Mouse (Mus musculus) adrenal gland (tissue): ENCODE data around the gene Frem2.

Experiments
- intact Hi-C: fragments of 180-260 bp; cut with DNase I; formaldehyde crosslinking; loops from one replicate; pipeline ENCODE4 v1.15.1; 2025
- long read RNA-seq, 2 experiments: library from polyadenylated mRNA; unstranded; transcript quantifications; one replicate each; pipeline ENCODE4 v2.0.0; 2020; ENCODE audit warnings: borderline replicate concordance in 1 of 2; ENCODE audit not compliant: insufficient replicate concordance in 1 of 2

Frem2 gene
- long read RNA-seq, experiment 1 = 0 reads
- long read RNA-seq, experiment 2 = 0 reads

DNA sequence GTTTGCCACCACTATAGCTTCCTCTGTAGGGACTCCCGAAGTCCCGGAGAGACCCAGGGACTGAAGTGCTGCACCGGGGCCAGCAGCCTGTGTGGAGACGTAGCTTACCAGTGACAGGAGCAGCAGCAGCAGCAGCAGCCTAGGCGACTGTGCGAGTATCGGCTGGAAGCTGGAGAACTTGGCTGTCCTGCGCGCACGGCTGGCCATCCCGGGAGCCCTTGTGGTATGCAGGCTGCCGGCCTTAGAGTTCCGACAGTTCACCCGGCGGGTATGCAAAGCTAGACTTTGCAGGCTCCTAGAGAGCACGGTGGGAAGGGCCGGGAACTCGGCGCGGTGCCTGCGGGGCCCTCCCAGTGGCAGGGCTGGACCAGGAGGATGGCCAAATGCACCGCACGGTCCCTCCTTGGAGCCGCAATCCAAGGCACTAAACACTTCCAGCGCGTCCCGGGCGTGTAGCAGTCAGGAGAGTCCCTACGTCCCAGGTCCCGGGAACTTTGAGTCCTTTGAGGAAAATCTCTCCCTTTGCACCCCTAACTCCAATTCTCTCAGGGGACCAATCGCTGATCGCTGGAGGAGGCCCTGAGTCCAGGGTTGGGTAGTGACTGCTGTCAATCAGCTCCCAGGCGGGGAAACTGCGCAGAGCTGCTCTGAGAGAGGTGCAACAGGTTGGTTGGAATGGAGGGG, at the start of gene Frem2:
Gene Frem2 (minus strand): TSS at position 478 of the 684 bp plus-strand sequence.
- intact Hi-C loops = loop anchor here (2.0 kb wide), 1 partner anchor 66 kb away; no protein-coding TSS in a partner anchor

DNA sequence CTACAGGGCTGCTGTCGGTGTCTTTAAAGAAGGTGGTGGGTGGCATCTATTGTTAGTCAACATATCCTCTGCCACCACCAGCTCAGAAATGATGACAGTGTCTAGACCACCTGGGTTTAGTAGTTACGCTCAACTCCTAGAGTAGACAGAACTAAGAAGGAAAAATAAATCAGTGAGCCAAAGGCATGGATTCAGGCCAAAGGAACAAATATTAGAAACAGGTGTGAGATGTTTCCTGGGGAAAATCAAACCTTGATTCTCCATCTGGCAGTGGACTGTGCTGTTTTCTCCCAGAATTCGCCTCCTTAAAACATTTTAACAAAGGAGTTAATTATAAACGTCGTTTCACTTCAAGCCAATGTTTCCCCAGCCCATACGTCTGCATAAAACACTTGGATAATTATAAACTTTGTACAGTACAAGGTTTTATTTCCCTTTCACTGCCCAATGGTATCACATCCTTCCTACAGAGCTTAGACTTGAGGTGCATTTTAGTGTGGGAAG, 48.9 kb upstream of the Frem2 start:
- intact Hi-C loops = no loop called here

DNA sequence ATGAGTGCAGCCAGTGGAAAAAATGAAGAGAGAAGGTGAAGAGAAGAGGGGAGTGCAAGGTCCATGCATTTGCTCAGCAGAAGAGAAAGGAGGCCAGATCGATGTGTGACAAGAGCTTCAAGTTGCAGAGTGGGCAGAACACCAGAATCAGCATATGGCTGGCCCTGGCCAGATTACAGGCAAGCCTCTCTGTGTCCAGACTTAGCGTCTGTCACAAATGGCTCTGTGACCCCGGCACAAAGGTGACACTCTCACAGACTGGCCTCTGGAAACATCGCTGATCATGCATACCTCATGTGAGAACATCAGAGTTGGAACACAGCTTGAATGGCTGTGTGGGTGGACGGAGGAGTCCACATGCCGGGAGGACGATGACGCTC, 46.0 kb upstream of the Frem2 start:
- intact Hi-C loops = no loop called here

DNA sequence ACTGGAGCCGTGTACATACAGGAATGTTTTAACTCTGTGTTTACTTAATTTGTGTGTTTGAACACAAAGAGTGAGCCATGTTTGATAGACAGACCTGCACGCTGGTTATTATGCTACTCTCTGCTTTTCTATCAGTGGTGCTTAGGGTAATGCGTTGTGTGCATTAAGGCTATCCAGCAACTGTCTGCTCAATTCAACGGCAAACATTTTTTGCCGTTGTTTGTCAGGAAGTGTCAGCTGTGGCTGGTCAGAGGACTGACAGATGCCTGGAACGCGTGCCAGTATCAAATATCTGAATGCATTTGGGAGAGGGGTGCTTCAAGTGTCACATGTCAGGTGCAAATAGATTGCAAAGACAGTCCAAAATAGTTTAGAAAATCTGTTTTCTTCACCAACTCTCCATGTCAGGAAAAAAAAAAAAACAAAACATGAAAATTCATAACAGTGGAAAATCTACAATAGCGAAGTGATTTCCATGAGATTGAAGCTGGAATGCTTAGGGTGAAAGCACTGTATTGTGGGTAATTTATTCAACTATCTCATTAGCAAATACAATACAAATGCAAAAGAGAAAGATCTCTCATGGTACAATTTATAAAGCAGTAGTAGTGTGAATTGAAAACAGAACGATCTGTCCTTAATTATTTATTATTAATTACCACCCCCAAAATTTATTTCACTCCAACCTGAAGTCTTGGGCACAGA, 45.4 kb upstream of the Frem2 start:
- intact Hi-C loops = no loop called here

DNA sequence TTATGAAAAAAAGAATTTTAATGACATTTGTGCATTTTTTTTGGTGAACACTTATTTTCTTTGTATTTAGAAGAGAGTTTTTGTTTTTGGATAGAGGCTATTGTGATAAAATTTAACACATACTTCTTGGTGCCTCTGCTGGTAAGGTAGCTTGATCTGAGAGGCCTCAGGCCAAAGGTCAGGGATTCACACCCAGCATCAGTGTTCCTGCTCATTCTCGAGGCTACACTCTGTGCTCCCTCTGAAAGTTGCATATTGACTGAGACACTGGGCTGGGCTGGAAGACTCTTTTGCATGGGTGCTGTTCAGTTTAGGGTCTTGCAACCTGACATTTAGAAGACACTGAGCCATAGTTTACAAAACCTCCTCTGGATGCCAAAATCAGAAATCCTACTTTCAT, 44.8 kb upstream of the Frem2 start:
- intact Hi-C loops = no loop called here

DNA sequence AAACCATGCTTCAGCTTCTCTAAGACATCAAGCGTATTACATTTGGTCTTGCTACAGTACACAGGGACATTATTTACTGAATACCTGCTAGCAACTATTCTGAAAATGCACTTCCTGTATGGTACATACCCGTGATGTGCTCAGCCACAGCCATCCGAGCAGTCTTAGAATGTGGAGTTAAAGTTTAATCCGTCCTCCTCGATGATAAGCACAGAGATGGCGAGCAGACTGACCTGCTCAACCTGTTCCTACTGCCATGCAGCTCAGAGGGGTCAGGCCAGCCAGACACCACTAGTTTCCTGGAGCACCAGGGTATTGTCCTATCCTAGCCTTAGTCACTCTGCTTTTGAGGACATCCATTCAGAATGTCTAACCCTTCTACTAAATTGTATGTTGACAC, 30.6 kb upstream of the Frem2 start:
- intact Hi-C loops = no loop called here

DNA sequence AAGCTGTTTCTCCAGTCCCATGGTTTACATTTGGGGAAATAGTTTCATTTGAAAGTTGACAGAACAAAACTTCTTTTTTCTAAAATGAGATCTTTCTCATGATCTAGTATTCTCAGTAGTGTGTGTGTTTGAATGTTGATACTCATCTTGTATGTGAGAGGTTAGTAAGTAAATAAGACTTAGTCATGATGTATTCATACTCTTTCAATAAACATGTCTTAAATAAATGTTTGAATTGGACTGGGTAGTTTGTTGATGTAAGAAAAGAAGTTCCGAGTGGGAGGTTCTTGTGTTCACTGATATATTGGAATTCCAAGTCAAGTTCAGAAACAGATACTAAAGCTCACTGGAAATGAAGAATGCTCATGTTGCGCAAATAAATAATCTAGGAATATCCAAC, 25.1 kb upstream of the Frem2 start:
- intact Hi-C loops = no loop called here

DNA sequence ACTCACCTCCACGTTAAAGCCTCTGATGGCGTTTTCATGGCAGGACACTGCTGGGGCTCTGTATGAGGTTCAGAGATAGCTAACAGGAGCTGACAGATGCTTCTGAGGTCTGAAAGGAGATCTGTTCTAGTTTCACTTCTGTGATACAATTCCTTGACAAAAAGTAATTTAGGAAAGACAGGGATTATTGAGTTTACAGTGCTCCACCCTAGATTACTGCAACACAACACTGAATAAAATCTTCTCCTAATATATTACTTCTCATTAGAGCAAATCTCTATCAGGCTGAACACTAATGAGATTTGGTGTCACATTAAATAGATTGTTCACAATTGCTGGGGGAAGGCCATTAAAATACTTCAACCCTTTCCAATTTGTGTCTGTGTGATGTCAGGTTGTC, 23.7 kb upstream of the Frem2 start:
- intact Hi-C loops = no loop called here

DNA sequence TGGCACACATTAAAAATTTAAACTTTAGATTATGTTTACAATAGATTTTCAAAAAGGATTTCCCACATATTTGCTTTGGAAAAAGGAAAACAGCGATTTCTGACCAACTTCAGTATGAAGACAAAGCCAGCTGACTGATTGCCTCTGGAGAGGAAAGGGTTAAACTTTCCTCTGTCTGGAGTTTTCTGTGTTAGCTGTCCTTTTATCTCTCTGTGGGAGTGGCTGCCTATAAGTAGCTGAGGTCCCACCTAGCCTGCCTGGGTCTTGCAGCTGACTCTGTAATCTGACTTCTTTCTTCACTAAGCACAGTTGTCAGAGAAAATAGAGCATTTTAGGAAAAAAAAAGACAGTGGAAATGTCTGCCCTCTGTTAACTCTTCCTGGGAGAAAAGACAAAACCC, 17.1 kb upstream of the Frem2 start:
- intact Hi-C loops = no loop called here

DNA sequence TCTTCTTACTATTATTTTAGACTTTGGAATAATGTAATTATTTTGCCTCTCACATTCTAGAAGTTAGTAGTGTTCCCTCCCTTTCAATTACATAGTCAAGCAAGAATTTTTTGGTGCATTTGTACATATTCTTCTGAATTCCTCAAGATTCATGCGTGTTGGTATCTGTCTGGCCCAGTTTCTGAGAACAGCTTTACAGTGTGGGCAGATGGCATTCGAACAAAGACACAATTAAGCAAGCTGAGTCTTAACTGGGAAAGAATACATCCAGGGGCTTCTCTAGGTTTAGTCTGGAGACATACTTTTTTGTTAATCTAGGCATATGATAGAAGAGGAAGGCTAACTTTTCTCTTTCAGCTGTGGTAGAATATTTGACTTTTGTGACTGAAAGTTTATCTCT, 12.6 kb upstream of the Frem2 start:
- intact Hi-C loops = no loop called here

DNA sequence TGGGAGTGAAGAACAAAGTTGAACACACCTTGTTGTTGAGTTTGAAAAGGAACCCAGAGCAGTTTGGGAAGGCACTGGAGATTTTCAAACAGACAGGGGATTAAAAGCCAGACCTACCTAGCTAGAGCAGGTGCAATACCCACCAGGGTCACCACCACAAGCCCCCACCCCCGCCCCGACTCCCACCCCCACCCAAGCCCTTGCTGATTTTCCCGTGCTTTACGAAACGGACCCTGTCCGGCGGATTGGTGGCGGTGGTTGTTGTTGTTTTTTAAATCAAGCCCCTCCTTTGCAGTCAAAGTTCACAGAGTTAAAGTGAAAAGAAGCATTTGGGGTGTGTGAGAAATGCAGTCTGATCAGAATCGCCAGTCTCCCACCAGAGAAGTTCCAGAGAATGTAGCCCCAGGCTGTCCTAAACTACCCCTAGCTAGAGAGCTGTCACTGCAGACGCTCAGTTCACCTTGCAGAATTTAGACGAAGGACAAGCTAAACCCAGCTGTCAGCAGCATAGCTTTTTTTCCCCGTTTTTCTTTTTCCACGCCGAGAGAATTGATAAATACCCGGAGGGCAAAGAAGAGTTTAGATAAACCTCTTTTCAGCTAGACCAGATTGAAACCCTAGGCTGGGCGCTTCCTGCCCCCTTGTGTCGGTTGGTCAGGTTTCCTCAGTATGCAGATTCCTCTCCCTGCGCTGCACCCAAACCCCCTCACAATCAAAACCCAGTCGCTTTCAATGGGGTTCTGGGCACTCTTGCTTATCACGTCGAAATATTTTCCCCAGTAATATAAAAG, 784 bp upstream of the Frem2 start:
- intact Hi-C loops = loop anchor here (2.0 kb wide), 1 partner anchor 67 kb away; no protein-coding TSS in a partner anchor

DNA sequence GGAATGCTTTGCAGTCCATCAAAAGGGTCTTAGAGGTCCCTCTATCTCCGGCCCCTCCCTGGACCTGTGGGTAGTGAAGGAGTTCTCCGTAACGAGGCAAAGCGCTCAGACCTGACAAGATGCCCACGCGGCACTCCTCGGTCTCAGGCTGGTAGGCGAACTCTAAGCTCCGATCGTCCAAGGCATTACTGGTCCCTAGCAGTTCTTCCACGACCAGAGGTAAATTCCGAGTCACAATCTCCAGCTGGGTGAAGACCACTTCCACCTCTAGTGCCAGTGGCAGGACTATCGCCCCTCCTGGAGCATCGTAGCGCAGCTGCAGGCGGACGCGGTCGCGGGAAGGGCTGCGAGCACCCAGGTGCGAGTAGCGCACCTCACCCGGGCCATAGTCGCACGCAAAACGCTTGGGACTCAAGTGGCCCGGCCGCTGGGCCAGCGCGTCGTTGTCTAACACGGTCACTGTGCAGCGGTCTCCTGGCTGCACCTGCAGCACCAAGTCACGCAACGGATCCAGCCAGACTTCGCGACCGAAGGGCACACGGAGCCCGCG, 752 bp downstream of the Frem2 start:
- intact Hi-C loops = loop anchor here (2.0 kb wide), 1 partner anchor 66 kb away; no protein-coding TSS in a partner anchor

DNA sequence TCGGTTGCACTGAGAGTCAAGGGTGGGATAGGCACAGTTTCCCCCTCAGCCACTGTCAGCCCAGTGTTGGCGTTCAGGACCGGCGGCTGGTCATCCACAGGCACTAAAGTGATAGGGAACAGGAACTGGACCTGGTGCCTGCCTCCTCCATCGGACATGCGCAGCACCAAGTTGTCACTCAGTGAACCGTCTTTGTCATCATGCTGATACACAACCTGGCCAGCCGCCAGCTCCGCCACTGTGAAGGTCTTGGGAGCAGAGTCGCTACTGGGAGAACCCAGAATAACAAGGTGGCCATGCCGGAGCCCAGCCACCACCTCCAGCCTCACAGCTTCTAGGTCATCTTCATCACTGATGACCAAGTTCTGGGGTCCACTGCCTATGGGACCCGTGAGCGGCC, 1.8 kb downstream of the Frem2 start:
- intact Hi-C loops = no loop called here

DNA sequence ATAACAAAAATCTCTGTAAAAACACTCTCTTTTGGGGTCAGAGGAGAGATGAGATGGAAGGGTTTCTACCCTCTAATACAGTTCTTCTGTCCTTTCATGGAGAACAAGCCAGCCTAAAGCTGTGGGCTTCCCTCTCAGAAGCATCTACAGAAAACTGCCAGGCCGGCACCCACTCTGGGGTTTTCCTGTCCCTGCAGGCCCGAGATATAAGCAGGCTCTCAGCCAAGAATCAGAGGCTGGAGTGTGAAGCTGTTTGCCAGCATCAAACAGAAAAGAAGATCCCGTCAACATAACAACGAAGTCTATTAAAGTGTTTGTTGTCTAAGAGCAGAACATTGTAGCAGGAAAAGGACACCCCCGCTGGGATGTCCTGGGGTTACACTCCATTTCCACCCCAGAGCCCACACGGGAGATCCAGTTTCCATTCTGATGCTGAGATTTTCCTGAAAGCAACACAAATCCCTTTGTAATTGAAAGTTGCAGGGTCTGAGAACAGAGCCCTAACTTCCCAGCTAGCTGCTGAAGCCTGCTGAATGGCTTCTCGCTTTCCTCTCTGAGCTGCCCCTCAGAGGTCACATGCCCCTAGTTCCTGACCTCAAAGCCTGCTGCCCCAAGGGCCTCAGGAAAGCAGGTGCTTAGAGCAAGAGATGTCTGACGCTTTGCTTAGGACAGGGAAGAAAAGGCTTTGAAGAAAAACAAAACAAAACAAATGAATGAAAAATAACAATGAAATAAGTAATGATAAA, 7.0 kb downstream of the Frem2 start:
- intact Hi-C loops = no loop called here

DNA sequence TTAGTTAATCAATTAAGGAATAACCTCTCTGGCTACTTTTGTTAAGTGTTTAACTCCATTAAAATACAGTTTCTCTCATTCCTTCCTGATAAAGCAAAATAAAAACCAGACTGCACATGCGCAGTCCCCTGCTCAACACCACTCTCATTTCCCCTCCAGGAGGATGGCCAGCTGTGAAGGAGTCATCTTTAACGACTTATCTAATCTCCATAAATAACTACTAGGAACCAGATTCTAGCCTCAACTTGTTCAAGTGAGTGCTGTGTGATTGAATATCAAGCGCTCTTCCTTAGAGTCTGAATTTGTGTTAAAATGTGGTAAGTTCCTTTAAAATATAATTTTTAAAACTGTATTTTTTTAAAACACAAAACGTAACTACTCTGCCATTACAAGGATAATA, 7.7 kb downstream of the Frem2 start:
- intact Hi-C loops = no loop called here

DNA sequence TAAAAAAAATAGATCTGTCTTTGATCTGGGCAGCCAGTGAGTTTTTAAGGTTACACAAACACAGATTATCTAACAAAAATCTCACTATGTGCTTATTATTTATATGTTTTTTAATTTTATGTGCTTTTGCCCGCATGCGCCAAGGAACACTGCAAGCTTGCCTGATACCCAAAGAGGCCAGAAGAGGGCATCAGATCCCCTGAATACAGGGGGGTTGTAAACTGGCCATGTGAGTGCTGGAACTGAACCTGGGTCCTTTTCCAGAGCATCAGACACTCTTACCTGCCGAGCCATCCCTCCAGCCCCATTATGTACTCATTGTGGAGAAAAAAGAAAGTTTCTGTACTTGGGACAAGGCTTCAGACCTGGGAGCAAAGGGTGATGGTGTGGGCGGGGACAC, 8.3 kb downstream of the Frem2 start:
- intact Hi-C loops = no loop called here

DNA sequence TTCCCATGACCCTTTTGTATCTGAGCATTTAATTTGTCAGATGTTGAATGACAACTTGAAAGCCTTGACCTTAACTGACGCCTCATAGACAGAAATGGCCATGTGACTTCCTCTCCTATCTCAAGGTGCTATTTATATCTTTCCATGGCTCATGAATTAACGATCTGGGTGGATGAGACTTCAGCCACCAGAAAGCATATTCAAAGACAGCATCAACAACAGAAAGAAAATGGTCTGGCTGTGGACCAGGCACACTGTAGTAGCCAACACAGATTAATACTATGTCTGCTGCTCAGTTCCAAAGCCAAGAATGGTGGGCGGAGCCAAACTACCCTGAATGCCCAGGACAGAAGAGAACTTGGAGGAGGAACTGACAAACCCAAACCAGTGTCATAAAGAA, 21.2 kb downstream of the Frem2 start:
- intact Hi-C loops = no loop called here

DNA sequence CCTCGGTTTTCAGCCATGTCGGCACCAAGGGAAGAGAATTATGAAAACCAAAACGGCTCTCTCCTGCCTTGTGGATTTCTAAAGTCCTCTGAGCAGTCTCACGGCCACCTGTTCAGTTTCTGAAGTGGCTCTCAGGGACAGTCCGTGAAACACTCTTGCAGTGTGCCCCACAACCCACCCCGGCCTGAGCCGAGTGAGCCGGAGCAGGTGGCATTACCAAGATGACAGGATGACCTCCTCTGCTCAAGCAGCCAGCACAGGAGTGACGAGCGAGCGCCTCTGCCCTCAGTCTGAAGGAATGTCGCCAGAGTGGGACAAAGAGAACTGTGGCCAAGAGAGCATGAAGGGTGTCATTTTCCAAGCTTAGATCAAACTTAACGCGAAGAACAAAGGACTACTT, 26.0 kb downstream of the Frem2 start:
- intact Hi-C loops = no loop called here

DNA sequence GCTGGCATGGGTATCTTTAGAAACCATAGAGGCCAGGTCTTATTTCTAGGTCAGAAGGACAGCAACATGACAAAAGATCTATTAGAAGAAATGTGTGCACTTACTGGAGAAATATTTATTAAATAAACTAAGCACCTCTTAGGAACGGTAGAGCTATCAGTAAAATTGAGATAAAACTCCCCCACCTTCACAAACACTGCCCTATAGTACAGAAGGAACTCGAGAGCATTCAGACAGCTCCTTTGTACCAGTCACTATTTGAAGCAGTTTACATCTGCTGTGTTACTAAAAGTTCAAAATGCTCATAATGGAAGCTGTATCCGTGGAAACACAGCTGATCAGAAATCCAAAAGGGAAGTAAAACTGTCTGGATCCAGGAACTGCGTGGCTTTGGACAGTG, 26.5 kb downstream of the Frem2 start:
- intact Hi-C loops = no loop called here

DNA sequence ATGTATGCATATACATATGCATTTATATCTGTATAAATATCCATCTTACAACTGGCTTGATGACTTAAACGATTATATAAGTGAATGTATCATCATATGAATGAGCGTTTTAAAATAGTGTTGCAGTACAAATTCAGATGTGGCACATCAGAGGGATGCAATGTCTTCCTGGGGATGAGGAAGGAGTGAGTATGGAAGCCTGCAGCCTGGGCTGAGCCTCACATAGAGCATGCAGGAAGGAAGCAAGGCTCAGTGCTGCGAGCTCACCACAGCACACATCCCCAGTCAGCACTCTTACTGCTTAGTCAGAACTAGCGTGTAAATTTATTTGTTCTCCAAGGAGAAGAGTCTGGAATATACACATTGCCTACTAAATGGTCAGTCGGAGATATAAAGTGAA, 27.2 kb downstream of the Frem2 start:
- intact Hi-C loops = no loop called here

DNA sequence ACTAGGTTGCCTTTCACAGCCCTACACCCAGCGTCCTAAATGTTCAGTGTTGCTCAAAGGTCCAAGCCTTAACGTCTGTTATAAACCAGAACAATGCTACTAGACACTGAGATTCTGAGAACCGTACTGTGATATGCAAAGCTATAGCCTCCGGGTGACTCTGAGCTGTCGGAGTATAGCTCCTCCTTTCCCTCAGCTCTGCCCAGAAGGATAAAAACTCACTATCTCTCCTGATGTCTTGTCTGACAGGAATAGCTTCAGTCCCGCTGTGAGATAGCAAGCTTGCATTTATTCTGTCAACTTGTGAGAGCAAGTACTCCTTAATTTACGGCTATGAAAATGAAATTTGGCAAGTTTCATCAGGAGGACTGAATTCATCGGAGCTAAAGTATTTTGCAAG, 33.9 kb downstream of the Frem2 start:
- intact Hi-C loops = no loop called here
